Mouse (Mus musculus) limb, embryonic 12.5 days (tissue): ENCODE data around the gene Lemd2. TPM values are rescaled to one million over a fixed set of nuclear protein-coding genes. Genes with fewer than 3 reads are reported as not detected.
A peak's percentile ranks its signal among the peaks of the same experiment; 100 is the strongest.

Experiments used
- ATAC-seq: fragments of 200-750 bp; cut with Nextera tagmentation; 2 replicates; pipeline ENCODE4 v1.8.0; 2017; ENCODE audit warnings: low read depth, moderate TSS enrichment; ENCODE audit not compliant: insufficient number of reproducible peaks, insufficient read depth, low FRiP score, low TSS enrichment
- H3K27ac ChIP-seq: fragments of 300-500 bp; sonication (generic); 2 replicates; pipeline ENCODE4 v1.5.1; 2016; ENCODE audit warnings: mild to moderate bottlenecking, moderate library complexity
- H3K27me3 ChIP-seq: fragments of 300-500 bp; sonication (generic); 2 replicates; pipeline ENCODE4 v1.6.1; 2016; ENCODE audit warnings: mild to moderate bottlenecking, moderate library complexity
- H3K36me3 ChIP-seq: fragments of 300-500 bp; sonication (generic); 2 replicates; pipeline ENCODE4 v1.6.1; 2016; ENCODE audit warnings: mild to moderate bottlenecking, moderate library complexity
- H3K4me1 ChIP-seq: fragments of 300-500 bp; sonication (generic); replicated peaks from 2 replicates; pipeline ENCODE4 v1.6.1; 2016
- H3K4me2 ChIP-seq: fragments of 300-500 bp; sonication (generic); 2 replicates; pipeline ENCODE4 v1.6.1; 2016; ENCODE audit warnings: mild to moderate bottlenecking, moderate library complexity
- H3K4me3 ChIP-seq: fragments of 300-500 bp; sonication (generic); replicated peaks from 2 replicates; pipeline ENCODE4 v1.5.1; 2016; ENCODE audit warnings: mild to moderate bottlenecking
- H3K9ac ChIP-seq: fragments of 300-500 bp; sonication (generic); replicated peaks from 2 replicates; pipeline ENCODE4 v1.6.1; 2016; ENCODE audit warnings: mild to moderate bottlenecking, moderate library complexity
- H3K9me3 ChIP-seq: fragments of 300-500 bp; sonication (generic); 2 replicates; pipeline ENCODE4 v1.6.1; 2016; ENCODE audit warnings: mild to moderate bottlenecking, moderate library complexity
- WGBS: fragments of 180-500 bp; shearing (Covaris S2); methylation state at CpG from one replicate; pipeline ENCODE4 v1.1.7; 2016; 5-methylcytosine and 5-hydroxymethylcytosine counted together
- polyA plus RNA-seq: library from polyadenylated mRNA; unstranded; fragments of >200 nt; fragmentation: Nextera tagmentation; extraction: Ambion mirVana; gene quantifications from 2 replicates; pipeline ENCODE4 v1.2.1, GENCODE M21; 2016

The Lemd2 gene
- polyA plus RNA-seq, 1 experiment from 2014 or later, result 31.0 TPM

DNA sequence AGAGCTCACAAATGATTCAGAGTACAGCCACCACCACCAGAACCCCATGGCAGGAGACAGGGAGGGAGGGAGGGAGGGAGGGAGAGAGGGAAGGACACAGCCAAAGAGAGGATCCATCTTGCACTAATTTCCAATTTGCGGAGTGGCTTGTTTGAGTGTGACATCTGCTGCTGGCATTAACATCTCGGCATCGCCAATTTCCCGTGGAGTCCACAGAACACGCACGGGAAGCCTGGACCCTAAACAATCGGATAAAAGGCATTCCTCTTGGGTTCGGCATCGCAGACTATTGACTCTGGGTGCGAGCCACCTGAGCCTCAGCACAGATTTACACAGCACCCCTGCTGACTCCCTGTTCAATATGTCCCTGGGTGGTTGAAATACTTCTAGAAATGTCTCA lies 21.5 kb upstream of the Lemd2 start:
- no peaks in the 10 kb centered on the region for H3K36me3 ChIP-seq
- H3K9ac ChIP-seq, result no peak overlapping the region
- no peak for ATAC-seq
- no peaks in the 10 kb centered on the region for H3K4me1 ChIP-seq
- H3K27me3 ChIP-seq, result peaks cover 3% of the 10 kb centered on the region; the same call in 1 of the 2 replicates
- WGBS, result 66% methylated on average over 10 of the region's 10 CpGs
- no peak overlapping the region for H3K27ac ChIP-seq
- no peak overlapping the region for H3K4me2 ChIP-seq
- H3K9me3 ChIP-seq, result peaks cover 8% of the 10 kb centered on the region; the same call in 1 of the 2 replicates
- no peak overlapping the region for H3K4me3 ChIP-seq

DNA sequence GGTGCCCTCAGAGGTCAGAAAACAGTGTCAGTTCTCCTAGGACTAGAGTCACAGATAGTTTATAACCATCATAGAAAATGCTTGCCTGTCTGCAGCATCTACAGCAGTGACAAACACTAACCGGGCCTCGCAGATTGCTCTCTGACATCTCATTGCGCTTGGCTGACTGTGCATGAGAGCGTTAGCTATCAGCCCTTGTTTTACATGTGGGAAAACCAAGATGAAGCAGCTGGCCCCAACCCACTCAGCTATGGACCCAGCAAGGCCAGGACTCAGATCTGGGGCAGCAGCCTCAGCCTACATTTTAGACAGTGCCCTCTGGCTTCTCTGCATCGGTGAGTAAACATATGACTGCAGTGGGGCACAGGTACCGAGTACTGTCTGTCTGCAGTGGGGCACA lies 19.6 kb upstream of the Lemd2 start:
- Histone ChIP-seq H3K27me3 (peaks cover 4% of the 10 kb centered on the region), H3K9ac (no peak overlapping the region), H3K9me3 (peaks cover 8% of the 10 kb centered on the region; the same call in 1 of the 2 replicates), H3K4me1 (no peaks in the 10 kb centered on the region), H3K36me3 (no peaks in the 10 kb centered on the region), H3K27ac (no peak overlapping the region), H3K4me3 (no peak overlapping the region), H3K4me2 (no peak overlapping the region)
- 93% methylated on average over 6 of the region's 6 CpGs for WGBS
- no peak for ATAC-seq

DNA sequence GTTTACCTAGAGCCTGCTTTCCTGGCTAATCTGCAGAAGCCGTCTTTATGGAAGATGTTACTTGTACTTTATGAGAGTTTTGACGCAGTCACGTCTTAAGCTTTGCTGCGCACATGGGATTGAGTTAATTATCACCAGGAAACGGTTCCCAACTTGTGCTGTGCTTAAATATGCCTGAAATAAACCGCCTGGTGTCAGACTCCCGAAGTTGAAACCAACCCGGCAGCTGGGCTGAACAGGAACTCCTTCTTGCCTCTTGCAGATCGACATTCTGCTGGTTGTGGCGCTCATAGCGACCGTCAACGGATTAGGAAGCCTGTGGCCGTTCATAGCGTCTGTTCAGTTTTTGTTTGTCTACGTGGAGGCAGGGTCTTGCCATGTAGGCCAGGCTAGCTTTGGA lies 17.3 kb upstream of the Lemd2 start:
- no peaks in the 10 kb centered on the region for H3K36me3 ChIP-seq
- H3K27ac ChIP-seq, result no peak overlapping the region
- H3K9me3 ChIP-seq, result peaks cover 8% of the 10 kb centered on the region; the same call in 1 of the 2 replicates
- WGBS, result 77% methylated on average over 16 of the region's 16 CpGs
- no peak overlapping the region for H3K4me3 ChIP-seq
- no peak overlapping the region for H3K9ac ChIP-seq
- H3K4me1 ChIP-seq, result 0 out of 2 replicates have a peak, but pooled peaks cover 4% of the 10 kb centered on the region
- no peak overlapping the region for H3K4me2 ChIP-seq
- no peak for ATAC-seq
- H3K27me3 ChIP-seq, result peaks cover 13% of the 10 kb centered on the region

DNA sequence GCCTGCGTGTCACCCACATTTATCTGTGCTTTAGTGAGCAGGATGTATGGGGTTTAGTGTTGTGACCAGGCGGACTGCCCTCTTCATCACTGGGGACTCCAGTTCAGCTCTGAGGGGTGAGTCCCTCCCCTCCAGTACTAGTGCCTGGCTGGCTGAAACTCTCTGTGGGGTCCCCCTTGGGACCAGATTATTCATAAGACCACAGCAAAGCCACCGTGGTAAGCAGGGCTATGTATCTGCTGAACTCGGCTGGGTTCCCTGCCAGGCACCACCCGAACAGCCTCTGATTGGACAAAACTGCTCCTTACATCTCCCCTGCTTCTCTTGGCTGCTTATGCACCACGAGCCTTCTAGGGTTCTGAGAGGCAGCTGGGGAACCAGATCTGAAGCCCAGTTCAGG lies 14.6 kb upstream of the Lemd2 start:
- Histone ChIP-seq H3K36me3 (no peaks in the 10 kb centered on the region), H3K9me3 (peaks cover 21% of the 10 kb centered on the region; the same call in 1 of the 2 replicates), H3K9ac (no peak overlapping the region), H3K4me3 (no peak overlapping the region), H3K4me1 (peaks cover 4% of the 10 kb centered on the region; the same call in 1 of the 2 replicates), H3K27me3 (peaks cover 13% of the 10 kb centered on the region), H3K4me2 (no peak overlapping the region), H3K27ac (no peak overlapping the region)
- no peak for ATAC-seq
- 55% methylated on average over 6 of the region's 6 CpGs for WGBS

DNA sequence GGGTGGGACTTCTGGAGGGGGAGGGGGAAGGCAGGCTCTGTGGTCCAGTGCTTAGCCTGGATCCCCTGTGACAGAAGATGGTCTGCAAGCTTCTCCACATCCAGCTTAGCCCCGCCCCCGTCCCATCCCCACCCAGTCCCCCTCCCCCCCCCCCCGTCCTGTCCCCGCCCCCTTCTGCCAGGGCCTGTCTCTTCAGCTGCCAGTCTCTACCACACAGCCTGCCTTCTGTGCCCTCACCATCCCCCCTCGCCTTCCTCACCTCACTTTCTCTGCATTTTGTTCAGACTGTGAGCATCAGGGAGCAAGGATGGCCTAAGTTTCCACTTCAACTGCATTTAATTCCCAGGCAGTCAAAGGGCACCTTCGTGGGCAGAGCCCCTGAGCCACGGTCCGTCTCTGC lies 14.1 kb upstream of the Lemd2 start:
- 49% methylated on average over 7 of the region's 8 CpGs for WGBS
- Histone ChIP-seq H3K4me1 (peaks cover 5% of the 10 kb centered on the region; the same call in 1 of the 2 replicates), H3K9me3 (peaks cover 21% of the 10 kb centered on the region; the same call in 1 of the 2 replicates), H3K4me3 (no peak overlapping the region), H3K27ac (no peak overlapping the region), H3K36me3 (no peaks in the 10 kb centered on the region), H3K9ac (no peak overlapping the region), H3K4me2 (no peak overlapping the region), H3K27me3 (peaks cover 13% of the 10 kb centered on the region)
- ATAC-seq, result no peak

DNA sequence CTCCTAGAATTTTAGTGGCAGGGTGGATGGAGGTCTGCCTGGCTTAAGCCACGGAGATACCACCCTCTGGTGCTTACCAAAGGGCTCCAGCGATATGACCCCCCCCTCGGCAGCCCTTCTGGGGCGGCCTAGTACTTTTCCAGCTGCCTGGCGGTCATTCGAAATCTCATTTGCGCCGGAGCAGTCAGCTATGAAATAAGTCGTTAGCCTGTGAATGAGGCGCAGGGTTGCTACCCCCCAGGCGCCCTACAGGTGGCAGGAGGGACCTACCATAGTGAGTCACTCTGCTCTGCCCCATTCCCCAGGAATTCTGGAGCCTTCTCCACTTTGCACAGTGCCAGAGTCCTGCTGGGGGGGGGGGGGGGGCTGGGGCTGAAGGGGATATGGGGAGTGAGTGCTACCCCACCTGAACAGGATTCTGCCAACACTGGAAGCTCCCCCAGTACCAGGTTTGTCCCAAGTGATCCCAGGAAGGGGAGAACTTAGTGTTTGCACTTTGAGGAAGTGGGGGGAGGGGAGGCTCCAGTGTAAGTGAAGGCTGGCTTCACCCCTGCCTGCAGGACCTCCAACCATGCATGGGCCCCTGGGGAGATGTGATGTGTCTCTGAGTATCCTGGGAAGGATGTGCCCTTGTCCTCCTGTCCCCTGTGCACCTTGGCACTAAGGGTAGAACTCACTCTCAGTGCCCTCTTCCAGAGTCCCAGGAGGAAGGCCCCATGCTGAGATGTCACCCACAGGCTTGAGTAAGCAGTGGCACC lies 8.7 kb upstream of the Lemd2 start:
- H3K27ac ChIP-seq, result no peak overlapping the region
- ATAC-seq, result peak; percentile 69
- WGBS, result 7% methylated on average over 11 of the region's 11 CpGs

DNA sequence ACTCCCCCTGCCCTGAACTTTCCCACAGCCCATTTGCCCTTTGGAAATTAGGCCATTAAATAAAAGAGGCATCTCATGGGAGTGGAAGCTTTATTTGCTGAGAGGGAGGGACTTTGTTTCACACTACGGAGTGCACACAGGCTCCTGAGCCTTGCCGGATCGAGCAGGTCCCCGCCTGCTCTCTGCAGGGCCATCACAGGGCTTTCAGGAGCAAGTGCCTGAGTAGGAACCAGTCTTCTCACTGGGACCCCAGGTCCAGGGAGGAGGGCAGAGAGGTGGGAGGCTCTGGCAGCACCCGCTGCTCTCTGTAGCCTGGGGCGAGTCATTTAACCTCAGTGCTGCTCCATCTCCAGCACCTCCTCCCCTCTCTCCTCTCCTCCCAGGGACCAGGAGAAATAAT lies 7.7 kb upstream of the Lemd2 start:
- Histone ChIP-seq H3K4me3 (no peak overlapping the region), H3K27me3 (peaks cover 13% of the 10 kb centered on the region), H3K9me3 (peaks cover 12% of the 10 kb centered on the region; the same call in 1 of the 2 replicates), H3K27ac (no peak overlapping the region), H3K4me1 (peaks cover 24% of the 10 kb centered on the region), H3K9ac (no peak overlapping the region), H3K4me2 (no peak overlapping the region), H3K36me3 (no peaks in the 10 kb centered on the region)
- WGBS, result 26% methylated on average over 6 of the region's 6 CpGs
- ATAC-seq, result no peak

More for the DNA sequence above, 8.7 kb upstream of the Lemd2 start:
- peaks cover 15% of the 10 kb centered on the region for H3K4me1 ChIP-seq
- H3K36me3 ChIP-seq, result no peaks in the 10 kb centered on the region
- H3K9ac ChIP-seq, result no peak overlapping the region
- H3K4me3 ChIP-seq, result no peak overlapping the region
- peaks cover 12% of the 10 kb centered on the region; the same call in 1 of the 2 replicates for H3K9me3 ChIP-seq
- H3K4me2 ChIP-seq, result no peak overlapping the region
- H3K27me3 ChIP-seq, result peaks cover 18% of the 10 kb centered on the region

DNA sequence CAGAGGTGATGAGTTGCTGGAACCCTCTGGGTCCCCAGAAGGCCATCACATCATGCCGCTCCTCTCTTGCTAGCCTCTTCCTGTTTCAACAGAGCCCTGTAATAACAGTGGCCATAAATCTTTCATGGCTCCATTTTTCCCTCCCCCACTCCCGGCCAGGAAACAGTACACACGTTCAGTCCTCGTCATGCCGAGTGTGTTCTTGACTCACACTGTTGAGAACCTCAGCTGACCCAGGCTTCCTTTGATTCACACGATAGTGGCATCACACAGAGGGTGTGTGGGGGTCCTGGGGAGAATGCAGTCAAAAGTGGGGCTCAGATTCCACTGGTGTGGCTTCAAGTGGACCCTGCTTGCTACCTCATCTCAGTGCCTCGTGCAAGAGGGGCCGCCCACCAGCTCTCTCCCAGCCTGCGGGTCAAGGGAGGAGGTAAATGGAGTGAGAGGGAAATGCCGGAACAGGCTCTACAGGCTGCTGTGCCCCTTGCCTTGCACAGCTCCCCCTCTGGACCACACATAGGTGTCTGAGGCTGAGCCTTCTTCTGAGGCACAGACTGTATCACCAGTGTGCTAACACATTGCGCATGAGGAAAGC lies 2.9 kb upstream of the Lemd2 start:
- Histone ChIP-seq H3K27ac (peak overlapping the region; percentile 59; the same call in 1 of the 2 replicates), H3K4me1 (peaks cover 47% of the 10 kb centered on the region), H3K9ac (no peak overlapping the region; the same call in 1 of the 2 replicates), H3K4me3 (no peak overlapping the region), H3K4me2 (peak overlapping the region; percentile 15), H3K9me3 (no peaks in the 10 kb centered on the region), H3K27me3 (peaks cover 6% of the 10 kb centered on the region; the same call in 1 of the 2 replicates), H3K36me3 (peaks cover 3% of the 10 kb centered on the region; the same call in 1 of the 2 replicates)
- ATAC-seq, result no peak
- WGBS, result 16% methylated on average over 11 of the region's 11 CpGs

DNA sequence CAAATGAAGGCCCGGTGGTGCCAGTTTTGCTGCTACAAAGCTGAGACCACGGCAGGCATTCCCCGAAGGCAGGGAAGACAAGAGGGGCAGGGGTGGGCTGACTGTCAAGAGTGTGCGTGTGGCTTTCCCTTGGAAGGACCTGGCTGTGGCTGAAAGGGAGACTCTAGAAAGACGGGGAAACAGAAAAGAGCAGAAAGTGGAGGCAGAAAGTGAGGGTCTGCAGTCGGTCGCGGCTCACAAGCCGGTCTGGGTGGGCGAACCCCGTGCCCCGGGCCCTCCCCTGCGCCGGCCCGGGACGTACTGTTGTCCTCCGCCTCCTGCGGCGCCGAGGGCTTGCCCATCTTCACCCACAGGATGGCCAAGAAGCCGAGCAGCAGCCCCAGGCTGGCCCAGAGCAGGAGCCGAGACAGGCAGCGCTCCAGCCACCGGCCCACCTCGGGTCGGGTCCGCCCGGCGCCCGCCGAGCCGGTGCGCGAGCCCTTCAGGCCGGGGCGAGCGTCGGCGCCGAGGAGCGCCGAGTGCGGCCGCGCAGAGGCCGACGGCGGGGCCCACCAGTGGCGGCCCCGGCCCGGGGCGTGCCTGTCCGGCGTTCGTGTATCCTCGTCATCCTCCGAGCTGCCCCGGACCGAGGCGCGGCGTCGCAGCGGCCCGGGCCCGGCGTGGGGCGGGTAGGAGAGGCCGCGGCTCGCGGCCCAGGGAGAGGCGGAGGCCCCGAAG lies 753 bp downstream of the Lemd2 start:
- under 1% methylated on average over 65 of the region's 74 CpGs for WGBS
- Histone ChIP-seq H3K4me3 (peak overlapping the region; percentile 97), H3K9ac (peak overlapping the region; percentile 98), H3K4me2 (peak overlapping the region; percentile 85), H3K9me3 (no peaks in the 10 kb centered on the region), H3K4me1 (peaks cover 68% of the 10 kb centered on the region), H3K27ac (peak overlapping the region; percentile 96), H3K27me3 (no peaks in the 10 kb centered on the region), H3K36me3 (peaks cover 39% of the 10 kb centered on the region)
- no peak for ATAC-seq

DNA sequence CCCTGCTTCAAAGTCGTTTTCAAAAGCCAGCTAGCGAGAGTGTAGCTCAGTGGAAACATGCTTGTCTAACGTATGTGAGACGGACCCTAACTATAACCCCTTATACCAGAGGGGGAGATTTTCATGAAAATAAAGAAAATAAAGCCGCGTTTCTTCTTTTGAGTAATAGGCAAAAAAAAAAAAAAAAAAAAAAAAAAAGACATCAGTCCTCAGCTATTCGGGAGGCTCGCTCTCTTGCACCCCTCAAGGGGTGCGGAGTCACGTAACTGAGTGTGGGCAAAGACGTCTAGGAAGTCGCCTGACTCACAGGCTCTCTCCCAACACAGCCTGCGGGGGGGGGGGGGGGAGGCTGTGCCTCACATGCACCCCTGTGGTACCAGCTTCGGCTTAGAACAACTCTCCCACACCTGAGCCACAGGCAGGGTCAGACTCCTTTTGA lies 1.3 kb downstream of the Lemd2 start:
- H3K4me1 ChIP-seq, result peaks cover 68% of the 10 kb centered on the region
- WGBS, result 43% methylated on average over 14 of the region's 14 CpGs

DNA sequence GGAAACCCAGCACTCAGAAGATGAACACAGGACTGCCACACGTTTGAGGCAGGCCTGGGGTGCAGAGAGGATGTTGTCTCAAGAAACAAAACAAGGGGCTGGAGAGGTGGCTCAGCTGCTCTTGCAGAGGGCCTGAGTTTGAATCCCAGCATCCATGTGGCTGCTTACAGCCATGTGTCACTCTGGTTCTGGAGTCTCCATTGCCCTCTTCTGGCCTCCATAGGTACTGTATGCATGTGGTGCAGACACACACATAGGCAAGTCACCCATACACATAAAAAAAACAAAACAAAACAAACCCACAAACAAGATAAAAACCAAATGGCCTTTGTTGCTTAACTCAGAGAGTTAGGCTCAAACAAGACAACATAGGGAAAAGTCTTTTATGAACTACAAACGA lies 2.3 kb downstream of the Lemd2 start:
- no peak for ATAC-seq
- Histone ChIP-seq H3K4me3 (no peak overlapping the region), H3K9ac (no peak overlapping the region), H3K27ac (peak overlapping the region; percentile 74), H3K27me3 (no peaks in the 10 kb centered on the region), H3K4me2 (no peak overlapping the region), H3K4me1 (peaks cover 62% of the 10 kb centered on the region), H3K9me3 (no peaks in the 10 kb centered on the region), H3K36me3 (peaks cover 54% of the 10 kb centered on the region)
- 81% methylated on average over 2 of the region's 2 CpGs for WGBS

More for the DNA sequence above, 1.3 kb downstream of the Lemd2 start:
- Histone ChIP-seq H3K27ac (peak overlapping the region; percentile 96; the same call in 1 of the 2 replicates), H3K36me3 (peaks cover 45% of the 10 kb centered on the region), H3K4me2 (peak overlapping the region; percentile 85), H3K9me3 (no peaks in the 10 kb centered on the region), H3K27me3 (no peaks in the 10 kb centered on the region), H3K9ac (peak overlapping the region; percentile 98), H3K4me3 (peak overlapping the region; percentile 97)
- ATAC-seq, result no peak
